Mouse (Mus musculus) adipocyte (in vitro differentiated cells): ENCODE measurements around the gene Nicn1.
A peak's percentile ranks its signal among the peaks of the same experiment; 100 is the strongest.

Source experiments
- DNase-seq: peaks from one replicate; pipeline ENCODE4 v3.0.0-alpha.2; 2016; ENCODE audit warnings: low spot score

Gene Nicn1

GRCm38 (mm10) chr9:108337848-108338550, 47.8 kb downstream of the Nicn1 start:
- DNase-seq = no peak

GRCm38 (mm10) chr9:108338551-108338885, 48.3 kb downstream of the Nicn1 start:
- DNase-seq = no peak

- DNase-seq = peak; percentile 97
Observed at GRCm38 (mm10) chr9:108338886-108339781, 48.9 kb downstream of the Nicn1 start, which contains the start of gene Gpx1. Gene Gpx1, plus strand, starts transcription at chr9:108338903.

- DNase-seq = peak; percentile 43
Observed at GRCm38 (mm10) chr9:108339886-108340257, 49.6 kb downstream of the Nicn1 start.

GRCm38 (mm10) chr9:108340258-108341138, 50.3 kb downstream of the Nicn1 start:
- peak; percentile 58 for DNase-seq

GRCm38 (mm10) chr9:108341139-108341475, 50.9 kb downstream of the Nicn1 start:
- DNase-seq = no peak

- DNase-seq = peak; percentile 82
Observed at GRCm38 (mm10) chr9:108341801-108342200, 51.6 kb downstream of the Nicn1 start.

- DNase-seq = peak; percentile 94
Observed at GRCm38 (mm10) chr9:108342301-108342831, 52.1 kb downstream of the Nicn1 start.

- DNase-seq = peak; percentile 21
Observed at GRCm38 (mm10) chr9:108343331-108343730, 53.1 kb downstream of the Nicn1 start.

GRCm38 (mm10) chr9:108343835-108344234, 53.6 kb downstream of the Nicn1 start:
- no peak for DNase-seq

GRCm38 (mm10) chr9:108344471-108344870, 54.2 kb downstream of the Nicn1 start:
- DNase-seq = no peak
